Mouse (Mus musculus): ENCODE measurements at regions not wholly inside any gene's neighbourhood (a gene's known extent, or its start where the extent isn't known, plus 50 kb on each side); places are given as distances from the start of the nearest gene placed in this dataset.

DNA sequence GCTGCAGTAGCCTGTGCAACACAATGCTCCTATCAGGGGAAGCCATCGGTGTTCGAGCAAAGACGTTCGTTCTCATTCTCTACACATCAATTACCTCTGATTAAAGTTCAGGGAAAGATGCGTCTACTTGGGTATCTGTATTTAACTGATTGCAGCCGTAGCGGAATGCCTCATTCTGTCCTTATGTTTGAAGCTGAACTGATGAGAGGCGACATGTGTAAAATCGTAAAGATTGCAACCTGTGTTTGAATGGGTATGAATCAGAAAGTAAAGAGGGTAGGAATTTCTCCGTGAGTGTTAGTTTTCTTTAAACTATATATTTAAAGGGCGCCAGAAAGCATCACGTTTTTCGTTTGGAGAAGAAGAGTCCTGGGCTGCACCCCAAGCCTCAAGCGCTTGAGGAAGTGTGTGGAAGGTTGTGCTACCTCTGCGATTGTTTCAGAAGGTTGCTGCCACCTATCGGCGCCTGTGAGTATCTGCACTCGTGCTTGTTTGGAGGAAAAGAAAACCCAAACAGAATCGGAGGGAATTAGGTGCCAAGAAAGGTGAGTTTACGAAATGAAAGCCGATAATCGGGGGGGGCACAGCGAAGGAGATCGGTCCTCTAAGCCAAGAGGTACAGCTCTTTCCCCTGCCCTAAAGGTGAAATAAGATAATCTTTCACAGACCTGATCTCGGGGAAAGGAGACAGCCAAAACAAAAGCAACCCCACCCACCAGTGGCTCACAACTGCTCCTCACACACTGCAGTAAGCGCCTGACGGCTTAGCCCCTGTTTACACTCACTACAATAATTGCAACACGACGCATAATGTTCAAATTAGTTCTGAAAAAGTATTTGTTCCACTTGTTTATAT lies 346.4 kb upstream of the Prkcq start:
- peak; percentile 4 to 41 for DNase-seq

DNA sequence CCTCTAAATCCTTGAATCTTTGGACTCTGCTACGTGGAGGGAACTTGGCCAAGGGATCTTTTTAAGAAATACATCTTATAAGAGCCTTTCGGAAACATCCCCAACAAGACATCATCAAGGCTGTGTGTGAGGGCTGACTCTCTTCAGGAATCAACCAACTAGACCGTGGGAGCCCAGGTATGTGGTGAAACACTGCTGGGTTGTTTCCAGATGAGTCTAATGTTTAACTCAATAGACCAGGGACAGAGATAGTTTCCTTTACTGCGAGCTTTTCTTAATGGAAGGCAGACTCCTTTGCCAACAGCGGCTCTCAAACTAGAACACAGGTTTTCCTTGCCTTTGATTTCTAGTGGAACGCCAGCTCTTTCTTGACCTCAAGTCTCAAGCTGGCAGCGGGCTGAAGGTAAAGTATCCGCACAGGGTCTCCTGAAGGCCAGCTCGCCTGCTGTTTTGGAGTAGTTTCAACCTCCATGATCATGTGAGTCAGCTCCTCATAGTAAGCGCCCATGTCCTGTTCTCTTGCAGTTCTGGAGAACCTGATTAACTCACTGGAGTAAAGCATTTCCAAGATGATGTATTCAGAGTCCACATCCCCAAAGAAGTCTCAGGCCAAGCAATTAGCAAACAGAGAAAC lies 345.7 kb upstream of the Prkcq start:
- DNase-seq = no peak

DNA sequence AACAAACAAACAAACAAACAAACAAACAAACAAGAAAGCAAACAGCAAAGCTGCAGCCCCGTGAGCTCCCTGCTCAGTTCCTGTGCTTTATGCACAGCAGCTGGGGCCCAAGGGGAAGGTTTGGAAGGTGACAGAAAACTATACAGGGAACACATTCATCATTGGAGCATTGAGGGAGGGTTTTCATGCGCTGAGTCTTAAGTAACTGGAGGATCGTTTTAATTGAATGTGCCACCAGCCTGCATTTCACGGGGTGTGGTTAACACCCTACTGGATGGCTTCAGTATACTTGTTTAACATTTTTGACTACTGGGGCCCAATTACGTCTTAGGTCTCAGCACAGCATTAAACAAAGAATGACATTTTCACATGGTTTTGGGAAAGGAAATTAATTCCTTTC lies 331.9 kb upstream of the Prkcq start:
- DNase-seq = no peak

DNA sequence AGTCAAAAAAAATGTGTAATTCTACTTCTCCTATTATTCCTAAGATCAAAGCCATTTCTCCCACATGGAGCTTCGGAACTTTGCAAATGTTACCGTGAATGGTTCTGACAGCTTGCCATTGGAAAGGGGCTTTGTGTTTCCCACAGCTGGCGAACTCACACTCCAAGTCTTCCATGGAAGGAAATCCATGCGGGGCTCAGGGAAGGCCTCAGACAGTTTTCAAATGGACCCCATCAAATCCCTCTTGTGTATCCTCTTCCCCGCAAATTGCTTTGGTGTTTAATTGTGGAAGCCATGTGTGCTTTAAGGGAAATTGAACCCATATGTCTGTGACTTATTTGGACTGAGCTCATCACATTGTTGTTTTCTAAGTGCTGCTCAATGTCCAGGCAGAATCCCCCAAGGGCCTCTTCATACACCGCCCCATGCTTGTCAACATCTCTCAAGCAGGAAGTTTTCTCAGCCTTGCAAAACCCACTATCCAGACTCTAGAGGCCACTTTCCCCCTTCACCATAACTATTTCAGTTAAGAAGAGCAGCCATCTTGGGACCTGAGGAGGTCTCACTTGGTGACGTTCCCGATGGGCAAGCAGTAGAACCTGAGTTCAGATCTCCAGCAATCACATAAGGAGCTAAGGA lies 310.1 kb upstream of the Prkcq start:
- DNase-seq = no peak

DNA sequence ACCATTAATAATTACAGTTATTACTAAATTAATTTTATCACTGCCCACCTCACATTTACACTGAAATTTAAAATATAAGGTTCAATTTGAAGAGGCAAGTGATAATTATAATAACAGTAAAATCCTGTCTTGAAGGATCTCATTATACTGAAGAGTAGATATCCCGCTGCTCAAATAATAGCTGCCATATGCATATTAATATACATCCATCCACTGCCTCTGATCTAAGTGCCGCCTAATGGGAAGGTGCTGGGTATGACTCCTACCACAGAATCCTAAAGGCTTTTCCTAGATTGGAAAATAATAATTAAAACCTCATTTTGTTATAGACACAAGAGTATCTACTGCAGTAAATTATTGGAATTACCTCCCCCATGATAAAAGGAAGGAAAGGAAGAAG lies 307.5 kb upstream of the Prkcq start:
- no peak for DNase-seq

DNA sequence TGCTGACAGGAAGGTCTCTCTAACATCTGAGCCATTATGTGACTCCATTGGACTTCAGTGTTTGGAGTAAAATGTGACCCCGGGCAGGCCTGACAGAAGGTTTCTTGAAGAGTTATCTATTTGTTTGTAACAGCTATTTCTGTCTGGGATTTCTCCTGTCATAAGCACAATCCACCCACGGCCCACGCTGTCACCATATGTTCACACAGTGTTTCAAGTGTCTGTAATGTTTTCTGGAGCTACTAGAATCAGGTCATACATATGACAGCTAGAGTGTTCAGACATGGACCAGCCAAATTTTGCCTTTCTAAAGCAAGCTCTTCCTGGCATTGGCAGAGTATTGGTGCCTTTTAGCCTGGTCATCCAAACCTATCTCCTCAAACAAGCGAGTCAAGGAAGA lies 297.6 kb upstream of the Prkcq start:
- DNase-seq = no peak

DNA sequence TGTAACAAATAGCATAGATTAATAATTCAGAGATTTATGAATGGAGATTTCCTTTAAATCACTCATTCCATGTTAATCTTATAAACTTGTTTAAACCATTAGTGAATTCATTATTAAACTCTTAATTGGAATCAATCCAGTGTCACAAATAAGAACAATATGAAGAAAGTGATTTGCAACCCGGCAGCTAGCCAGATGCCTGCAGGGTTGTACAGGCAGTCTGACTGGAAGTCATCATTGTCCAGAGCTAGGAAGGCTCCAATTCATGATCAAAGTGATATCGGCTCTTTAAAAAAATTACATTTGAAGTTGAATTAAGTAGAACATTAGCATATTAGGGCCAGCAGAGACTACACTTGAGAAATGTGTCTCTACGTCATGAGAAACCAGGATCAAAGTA lies 270.0 kb upstream of the Prkcq start:
- DNase-seq = no peak

DNA sequence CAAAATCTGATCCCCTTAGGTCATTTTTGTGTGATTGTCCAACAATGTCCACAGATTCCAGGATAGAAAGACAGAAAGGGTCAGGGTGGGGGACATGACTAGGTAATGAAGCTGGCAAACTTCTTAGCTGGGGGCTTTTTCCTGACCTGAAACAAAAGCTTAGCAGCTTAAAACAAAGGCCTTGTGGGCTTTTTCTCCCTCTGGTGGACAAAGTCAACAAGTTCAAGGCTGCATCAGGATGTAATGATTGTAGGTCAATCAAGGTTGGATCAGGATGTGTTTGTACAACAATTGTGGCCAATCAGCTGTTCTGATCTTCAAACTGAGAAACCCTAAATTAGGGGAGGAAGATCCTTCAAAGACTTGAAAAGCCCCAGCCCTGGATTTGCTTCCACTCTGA lies 252.0 kb upstream of the Prkcq start:
- no peak for DNase-seq

DNA sequence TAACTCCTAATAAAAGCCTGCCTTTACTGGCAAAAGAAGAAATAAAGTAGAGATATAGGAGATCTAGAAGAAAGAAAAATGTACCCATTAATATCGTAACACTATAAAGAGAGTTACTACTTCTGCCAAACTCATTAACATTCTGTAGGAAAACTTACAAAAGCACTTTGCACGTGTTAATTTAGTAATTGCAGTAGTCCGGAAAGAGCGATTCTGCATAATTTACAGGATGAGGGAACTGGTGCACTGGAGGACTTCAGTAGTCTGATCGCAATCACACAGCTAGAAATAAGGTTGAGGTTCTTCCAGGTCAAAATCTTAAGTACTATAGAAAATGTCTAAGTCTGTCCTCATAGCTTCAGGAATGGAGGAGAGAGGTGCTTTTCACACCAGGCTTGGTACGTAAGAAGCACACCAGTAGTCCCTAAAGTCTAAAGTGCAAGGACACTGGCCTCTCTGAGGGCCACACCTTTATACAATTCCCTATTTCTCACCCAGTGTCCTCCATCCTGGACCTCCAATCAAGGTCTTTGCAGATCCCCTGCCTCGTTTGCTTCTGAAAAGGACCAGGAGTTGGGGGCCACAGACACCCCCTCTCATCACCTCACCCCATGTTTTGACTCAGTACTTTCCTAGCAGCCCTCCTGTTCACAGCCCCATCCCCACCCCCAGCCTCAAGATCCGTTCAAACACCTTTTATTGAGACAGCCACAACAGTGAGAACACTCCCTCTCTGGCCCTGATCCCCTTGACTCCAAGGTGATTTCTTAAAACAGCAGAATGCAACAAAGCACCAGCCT lies 251.0 kb upstream of the Prkcq start:
- DNase-seq = no peak

DNA sequence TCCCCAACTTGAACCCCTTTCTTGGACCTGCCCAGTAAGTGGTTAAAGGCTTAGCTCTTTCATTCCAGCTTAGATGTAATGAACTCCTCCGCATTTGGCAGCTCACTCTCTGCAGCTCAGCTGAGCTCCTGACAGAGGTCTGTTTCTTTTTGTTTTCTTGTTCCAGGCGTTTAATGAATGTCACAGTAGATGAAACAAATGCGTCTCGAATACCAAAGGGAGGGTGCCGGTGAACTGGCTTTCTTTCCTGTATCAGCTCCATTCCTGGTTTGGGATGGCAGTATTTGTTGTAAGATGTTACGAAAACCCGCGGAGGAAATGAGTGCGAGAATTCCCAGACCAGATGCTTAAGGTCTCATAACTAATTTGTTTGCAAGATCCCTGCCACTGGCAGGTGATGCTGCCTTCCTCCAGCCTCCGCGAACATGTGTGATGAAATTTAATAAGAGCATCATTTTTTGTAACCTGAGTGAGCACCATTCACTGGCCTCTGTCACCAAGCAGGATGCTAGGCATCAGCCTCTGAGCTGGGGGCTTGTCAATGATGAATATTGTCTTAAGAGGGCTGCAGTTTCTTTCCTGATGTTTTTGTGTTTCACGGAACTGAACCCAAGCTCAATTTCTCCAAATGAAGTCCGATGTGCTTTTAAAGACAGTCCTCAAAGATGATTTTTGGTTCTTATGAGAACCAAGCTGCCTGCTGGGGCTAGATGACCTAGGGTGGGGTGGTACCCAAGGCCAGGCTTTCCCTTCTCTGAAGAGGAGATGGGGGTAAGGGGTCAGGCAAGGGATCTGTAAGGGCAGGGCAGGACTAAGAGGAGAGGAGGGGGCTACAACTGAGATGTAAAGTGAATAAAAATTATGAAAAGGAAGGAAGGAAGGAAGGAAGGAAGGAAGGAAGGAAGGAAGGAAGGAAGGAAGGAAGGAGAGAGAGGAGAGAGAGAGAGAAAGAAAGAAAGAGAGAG lies 250.1 kb upstream of the Prkcq start:
- no peak for DNase-seq

DNA sequence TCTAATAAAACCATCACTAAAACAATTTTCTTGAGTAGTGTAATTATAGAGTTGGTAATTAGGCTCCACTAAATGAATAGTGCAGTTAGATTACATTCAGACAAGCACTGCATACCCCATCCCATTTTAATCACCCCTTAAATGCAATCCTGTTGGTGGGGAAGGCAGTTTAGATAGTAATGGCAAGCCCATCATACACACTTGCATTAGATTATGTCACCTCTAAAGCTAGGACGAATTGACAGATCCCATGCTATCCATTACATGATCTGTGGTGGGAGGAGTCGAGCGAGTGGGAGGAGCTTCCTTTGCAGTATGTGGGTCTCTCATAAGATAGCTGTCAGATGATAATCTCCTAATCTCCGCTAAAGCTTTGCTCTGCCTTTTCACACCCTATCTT lies 247.9 kb upstream of the Prkcq start:
- no peak for DNase-seq

DNA sequence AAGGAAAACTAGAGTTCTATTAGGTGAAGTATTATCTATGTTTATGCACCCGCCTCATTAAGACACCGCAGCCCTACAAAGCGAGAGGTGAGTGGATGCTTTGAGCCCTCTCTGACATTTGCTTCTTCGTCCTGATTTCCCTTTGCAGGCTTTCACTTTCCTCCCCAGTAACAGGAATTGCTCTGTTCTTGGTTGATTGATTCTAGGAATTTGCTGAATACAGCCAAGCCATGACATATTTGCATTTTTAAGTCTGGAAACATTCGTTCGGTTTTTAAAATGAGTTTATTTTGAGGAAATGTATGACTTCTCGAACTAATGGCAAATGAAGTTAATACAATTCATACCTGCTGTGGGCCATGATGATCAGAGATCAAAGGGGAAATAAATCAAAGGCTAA lies 246.5 kb upstream of the Prkcq start:
- DNase-seq = no peak

DNA sequence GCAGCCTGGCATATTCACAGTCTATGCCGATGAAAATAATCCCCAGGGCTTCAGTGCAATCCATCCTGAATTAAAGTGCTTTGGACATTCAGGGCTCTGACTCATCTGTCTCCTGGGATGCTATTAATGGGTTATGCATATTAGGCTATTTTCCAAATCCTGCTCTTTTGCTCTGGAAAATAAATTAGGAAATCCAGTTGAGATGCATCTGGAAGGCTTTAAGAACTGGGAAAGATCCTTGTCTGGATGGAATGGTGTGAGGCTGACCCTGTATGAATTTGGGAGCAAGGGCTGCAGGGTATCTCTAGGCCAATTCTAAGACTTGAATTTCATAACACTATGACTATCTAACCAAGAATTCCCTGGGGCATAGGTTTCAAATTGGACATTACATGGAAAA lies 234.5 kb upstream of the Prkcq start:
- DNase-seq = no peak

DNA sequence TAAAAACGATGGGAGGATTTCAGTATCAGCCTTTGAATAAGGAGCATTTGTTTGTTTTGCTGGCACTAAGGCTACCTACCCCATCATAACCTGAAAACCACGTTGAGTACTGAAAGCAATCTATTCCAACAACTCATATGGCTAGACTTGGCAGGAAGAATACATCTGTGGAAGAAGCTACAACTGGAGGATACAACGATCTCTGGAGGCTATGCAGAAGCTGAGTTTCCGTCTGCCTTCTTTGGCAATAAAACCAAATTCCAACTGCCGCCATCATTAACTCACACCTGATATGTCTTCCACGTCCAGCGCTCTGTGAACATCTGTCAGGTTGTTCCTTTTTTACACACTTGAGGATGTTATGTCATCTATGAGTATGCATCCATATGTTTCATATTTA lies 206.7 kb upstream of the Prkcq start:
- no peak for DNase-seq

DNA sequence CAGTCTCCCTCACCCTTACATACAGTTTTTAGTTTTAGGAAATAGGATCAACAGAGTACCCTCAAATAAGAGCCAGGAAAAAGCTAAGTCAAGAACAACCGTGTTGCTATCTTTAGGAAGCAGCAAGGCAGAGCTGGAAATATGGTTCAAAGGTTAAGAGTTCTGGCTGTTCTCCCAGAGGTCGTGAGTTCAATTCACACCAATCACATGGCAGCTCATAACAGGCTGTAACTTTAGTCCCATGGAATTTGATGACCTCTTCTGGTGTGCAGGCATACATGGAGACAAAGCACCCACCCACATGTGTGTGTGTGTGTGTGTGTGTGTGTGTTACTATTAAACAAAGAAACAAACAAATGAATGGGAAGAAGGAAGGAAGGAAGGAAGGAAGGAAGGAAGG lies 205.0 kb upstream of the Prkcq start:
- DNase-seq = no peak

DNA sequence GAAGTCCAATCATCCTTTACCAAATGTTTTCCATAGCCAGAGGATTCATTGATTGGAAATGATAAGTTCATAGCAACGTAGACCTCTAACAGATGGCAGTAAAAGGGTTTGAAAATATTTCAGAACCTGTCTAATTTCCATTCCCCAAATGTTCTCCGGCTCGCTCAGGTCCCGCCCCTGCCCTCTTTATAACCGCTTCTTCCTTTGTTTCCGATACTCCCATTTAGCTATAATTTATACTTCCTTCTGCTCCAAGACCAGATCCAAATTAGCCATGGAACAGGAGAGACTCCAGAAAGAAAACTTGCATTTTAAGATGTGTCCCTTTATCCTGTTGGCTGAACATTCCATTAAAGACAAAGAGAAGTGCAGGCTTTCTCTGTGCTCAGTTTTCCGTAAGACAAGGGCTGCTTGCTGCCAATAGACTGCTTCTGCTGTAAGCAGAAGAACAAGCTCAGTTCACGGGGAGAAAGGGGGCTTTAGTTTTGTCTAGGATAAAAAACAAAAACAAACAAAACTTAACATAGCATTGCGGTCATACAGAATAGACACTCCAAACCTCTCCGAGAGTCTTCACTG lies 202.7 kb upstream of the Prkcq start:
- DNase-seq = no peak

DNA sequence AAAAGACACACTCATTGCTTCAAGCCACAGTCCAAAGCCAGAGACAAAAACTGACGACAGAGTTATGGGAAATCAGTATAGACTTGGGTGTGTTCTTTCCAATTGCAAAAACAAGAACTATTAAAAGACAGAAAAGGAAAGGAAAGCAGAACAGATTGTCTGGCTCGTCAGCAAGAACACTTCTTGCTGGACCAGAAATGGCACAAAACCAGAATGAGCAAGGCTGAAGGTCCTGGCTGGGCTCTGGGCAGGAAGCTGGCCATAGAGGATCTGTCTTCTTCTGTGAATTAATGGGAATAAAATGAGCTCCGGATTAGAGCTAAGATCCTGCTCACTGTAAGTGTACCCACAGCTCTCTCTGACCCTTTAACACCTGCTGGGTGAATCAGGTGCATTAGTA lies 199.9 kb upstream of the Prkcq start:
- DNase-seq = no peak

DNA sequence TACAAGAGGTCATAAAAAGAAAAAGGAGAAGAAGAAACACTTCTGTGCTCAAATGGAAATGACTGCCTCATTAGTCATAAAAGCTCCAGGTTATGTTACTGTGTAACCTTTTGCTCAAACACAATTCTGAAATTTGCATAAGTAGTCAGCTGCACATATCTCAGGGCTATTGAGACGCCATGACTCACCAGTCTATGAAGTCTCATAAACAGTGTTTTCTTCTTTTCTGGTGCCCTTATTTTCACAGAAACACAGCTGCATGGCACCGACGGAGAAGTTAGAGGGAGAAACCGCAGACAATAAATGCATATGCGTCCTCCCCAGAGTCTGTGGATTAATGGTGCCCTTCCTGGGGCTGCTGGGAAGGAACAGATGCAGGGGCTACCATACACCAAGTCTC lies 193.1 kb upstream of the Prkcq start:
- no peak for DNase-seq

DNA sequence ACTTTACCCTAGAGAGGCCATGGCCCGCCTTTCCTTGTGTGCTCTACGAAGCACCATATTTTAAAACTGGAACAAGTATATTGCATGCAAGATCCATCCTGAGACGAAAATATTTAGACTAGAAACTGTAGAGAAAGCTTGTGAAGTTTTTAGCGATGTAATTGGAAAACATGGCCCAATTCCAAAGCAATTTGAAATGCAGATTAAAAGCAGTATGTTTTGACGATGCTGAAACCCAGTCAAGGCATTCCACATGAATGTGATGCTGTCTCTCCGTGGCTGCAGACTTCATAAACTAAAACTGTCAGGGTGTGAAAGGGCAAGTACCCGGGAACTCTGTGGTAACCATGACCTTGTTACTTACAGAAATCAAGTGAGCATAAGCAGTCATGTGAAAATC lies 185.8 kb upstream of the Prkcq start:
- no peak for DNase-seq

DNA sequence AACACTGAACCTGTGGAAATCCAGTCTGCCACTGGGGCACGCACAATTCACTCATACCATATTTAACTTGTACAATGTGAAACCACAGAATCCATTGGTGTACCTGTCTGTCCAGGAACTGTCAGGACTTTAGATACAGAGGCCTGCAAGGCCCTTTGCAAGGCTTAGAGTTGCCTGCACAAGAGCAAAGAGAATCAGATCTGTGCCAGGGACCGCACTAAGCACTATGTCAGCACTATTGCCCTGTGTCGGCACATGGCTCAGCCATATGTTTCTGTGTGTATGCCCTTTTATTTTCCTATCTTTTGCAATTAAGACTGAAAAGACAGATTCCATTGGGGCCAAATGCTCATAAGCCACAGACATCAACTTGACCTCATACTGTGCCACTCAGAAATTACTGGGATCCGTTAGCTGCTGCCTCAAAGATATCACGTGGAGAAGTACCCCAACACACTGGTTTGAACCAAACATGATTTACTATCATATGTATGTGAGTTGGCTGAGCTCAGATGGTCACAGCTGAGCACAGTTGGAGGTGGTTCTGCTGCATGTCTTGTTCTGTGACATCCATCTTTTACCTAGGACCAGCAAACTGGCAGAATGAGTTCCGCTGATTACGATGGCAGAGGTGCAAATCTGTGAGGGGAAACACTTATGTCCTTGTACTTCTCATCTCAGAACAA lies 181.7 kb upstream of the Prkcq start:
- no peak for DNase-seq

DNA sequence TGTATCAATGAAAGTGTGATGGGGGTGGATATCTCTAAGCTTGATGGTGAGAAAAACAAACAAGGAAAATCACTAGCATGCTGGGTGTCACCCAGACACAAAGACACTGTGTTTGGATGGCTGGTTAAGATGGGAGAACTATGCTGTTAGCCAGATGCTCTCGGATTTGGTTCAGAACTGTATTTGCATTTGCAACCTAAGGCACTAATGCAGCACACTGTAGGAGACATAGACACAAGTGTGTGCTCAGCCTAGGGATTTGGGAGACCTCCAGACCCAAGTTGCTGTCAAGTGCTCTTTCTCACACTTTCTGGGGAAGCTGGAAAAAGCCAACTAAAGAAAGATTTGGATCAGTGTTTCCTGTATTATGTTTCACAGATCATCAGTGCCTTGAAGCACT lies 173.1 kb upstream of the Prkcq start:
- DNase-seq = no peak

Measured in spleen, adult 18-20 months (tissue).